Mouse (Mus musculus): Measurements from ENCODE around the gene Mrps26. TPM values are rescaled to one million over a fixed set of nuclear protein-coding genes. Genes with fewer than 3 reads are reported as not detected.
"Not testable (repeated sequence)": the region's sequence is repeated elsewhere in the genome, so short reads cannot be mapped to it uniquely, and the experiment has no call there.

Gene Mrps26
- polyA plus RNA-seq (2015; fragmentation: Nextera tagmentation; extraction: Ambion mirVana) = 68.0 and 70.6 TPM in 2 replicates

DNA sequence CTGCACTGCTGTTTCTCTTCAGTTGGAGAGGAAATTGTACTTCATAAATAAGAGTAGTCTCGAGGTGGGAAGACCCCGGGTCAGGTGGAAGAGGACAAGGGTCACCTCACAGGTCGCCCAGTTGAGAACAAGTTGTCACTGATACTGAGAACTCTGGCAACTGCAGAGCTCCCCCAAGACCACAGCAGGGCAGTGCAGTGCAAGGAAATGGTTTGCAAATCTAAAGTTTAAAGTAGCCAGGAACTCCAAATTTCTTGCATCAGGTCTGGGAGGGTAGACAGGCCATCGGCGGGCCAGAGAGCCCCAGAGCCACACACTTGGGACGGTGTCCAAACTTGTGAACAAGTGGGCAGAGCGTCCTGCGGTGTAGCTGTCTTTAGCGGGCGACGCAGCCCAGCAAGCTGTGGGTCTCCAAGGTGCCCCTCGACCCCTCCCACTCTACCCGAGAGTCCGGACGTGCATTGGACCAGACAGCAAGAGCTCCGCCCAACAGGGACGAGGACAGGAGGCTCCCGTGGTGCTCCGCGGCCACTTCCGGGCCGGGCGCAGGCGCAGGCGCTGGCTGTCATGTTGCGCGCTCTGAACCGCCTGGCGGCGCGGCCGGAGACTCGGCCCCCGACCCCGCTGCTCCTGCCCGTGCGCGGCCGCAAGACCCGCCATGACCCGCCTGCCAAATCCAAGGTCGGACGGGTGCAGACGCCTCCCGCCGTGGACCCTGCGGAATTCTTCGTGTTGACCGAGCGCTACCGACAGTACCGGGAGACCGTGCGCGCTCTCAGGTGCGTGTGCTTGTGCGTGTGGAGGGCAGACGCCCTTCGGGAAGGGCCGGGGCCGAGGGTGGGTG is at the start of gene Mrps26:
TSS of gene Mrps26 (plus strand) at position 531 of the 844 bp plus-strand sequence.
- H3K9ac ChIP-seq (ENCODE audit: low read depth, low read length) = peak within 1 kb of the TSS; percentile 75
- peaks cover 9% of the 10 kb centered on the region for H3K36me3 ChIP-seq (ENCODE audit: control insufficient read depth, insufficient read depth)
- H3K4me2 ChIP-seq (replicated peaks; ENCODE audit: low read depth) = peak within 1 kb of the TSS; percentile 92
- WGBS = under 1% methylated on average over 61 of the region's 61 CpGs
- peak; percentile 97 for ATAC-seq
- H3K9me3 ChIP-seq (ENCODE audit: control insufficient read depth) = no peaks in the 10 kb centered on the region
- H3K4me3 ChIP-seq (ENCODE audit: low read depth, low read length) = peak within 1 kb of the TSS; percentile 82
- no peaks in the 10 kb centered on the region for H3K27me3 ChIP-seq (replicated peaks; ENCODE audit: control insufficient read depth, insufficient read depth, low read length)
- H3K27ac ChIP-seq (ENCODE audit: low read depth, low read length) = peak within 1 kb of the TSS; percentile 77
- 0 out of 2 replicates have a peak, but pooled peaks cover 5% of the 10 kb centered on the region for H3K4me1 ChIP-seq (replicated peaks; ENCODE audit: control insufficient read depth, insufficient read depth, low read length)
- peak; percentile 64 for TF ChIP-seq CTCF (IDR thresholded peaks at IDR 0.05; ENCODE audit: low read depth)

GRCm38 (mm10) chr2:130513907-130514306 is 49.6 kb upstream of the Mrps26 start:
- Histone ChIP-seq H3K9me3 (ENCODE audit: control insufficient read depth) (no peaks in the 10 kb centered on the region), H3K27ac (ENCODE audit: low read depth, low read length) (no peak overlapping the region), H3K36me3 (ENCODE audit: control insufficient read depth, insufficient read depth) (peaks cover 11% of the 10 kb centered on the region; the same call in 1 of the 2 replicates), H3K9ac (ENCODE audit: low read depth, low read length) (no peak overlapping the region), H3K4me2 (replicated peaks; ENCODE audit: low read depth) (no peak overlapping the region), H3K4me1 (replicated peaks; ENCODE audit: control insufficient read depth, insufficient read depth, low read length) (no peaks in the 10 kb centered on the region), H3K27me3 (replicated peaks; ENCODE audit: control insufficient read depth, insufficient read depth, low read length) (no peaks in the 10 kb centered on the region), H3K4me3 (ENCODE audit: low read depth, low read length) (no peak overlapping the region)
- WGBS = 97% methylated on average over 8 of the region's 8 CpGs
- no peak for ATAC-seq
- TF ChIP-seq CTCF (IDR thresholded peaks at IDR 0.05; ENCODE audit: low read depth) = no peak

- ATAC-seq = no peak
- Histone ChIP-seq H3K9ac (ENCODE audit: low read depth, low read length) (no peak overlapping the region), H3K27ac (ENCODE audit: low read depth, low read length) (no peak overlapping the region), H3K36me3 (ENCODE audit: control insufficient read depth, insufficient read depth) (peaks cover 14% of the 10 kb centered on the region; the same call in 1 of the 2 replicates), H3K27me3 (replicated peaks; ENCODE audit: control insufficient read depth, insufficient read depth, low read length) (no peaks in the 10 kb centered on the region), H3K4me2 (replicated peaks; ENCODE audit: low read depth) (no peak overlapping the region), H3K9me3 (ENCODE audit: control insufficient read depth) (no peaks in the 10 kb centered on the region), H3K4me1 (replicated peaks; ENCODE audit: control insufficient read depth, insufficient read depth, low read length) (no peaks in the 10 kb centered on the region), H3K4me3 (ENCODE audit: low read depth, low read length) (no peak overlapping the region)
- WGBS = 77% methylated on average over 5 of the region's 5 CpGs
- no peak for TF ChIP-seq CTCF (IDR thresholded peaks at IDR 0.05; ENCODE audit: low read depth)
Measured at GRCm38 (mm10) chr2:130515791-130516190, 47.8 kb upstream of the Mrps26 start.

- Histone ChIP-seq H3K9me3 (ENCODE audit: control insufficient read depth) (no peaks in the 10 kb centered on the region), H3K4me3 (ENCODE audit: low read depth, low read length) (no peak overlapping the region), H3K4me2 (replicated peaks; ENCODE audit: low read depth) (no peak overlapping the region), H3K27me3 (replicated peaks; ENCODE audit: control insufficient read depth, insufficient read depth, low read length) (no peaks in the 10 kb centered on the region), H3K9ac (ENCODE audit: low read depth, low read length) (no peak overlapping the region), H3K36me3 (ENCODE audit: control insufficient read depth, insufficient read depth) (peaks cover 25% of the 10 kb centered on the region), H3K27ac (ENCODE audit: low read depth, low read length) (no peak overlapping the region), H3K4me1 (replicated peaks; ENCODE audit: control insufficient read depth, insufficient read depth, low read length) (no peaks in the 10 kb centered on the region)
- no peak for TF ChIP-seq CTCF (IDR thresholded peaks at IDR 0.05; ENCODE audit: low read depth)
- ATAC-seq = no peak
- WGBS = 95% methylated on average over 2 of the region's 2 CpGs
Measured at GRCm38 (mm10) chr2:130521927-130522326, 41.6 kb upstream of the Mrps26 start.

GRCm38 (mm10) chr2:130525480-130525879 is 38.1 kb upstream of the Mrps26 start:
- not testable (repeated sequence) for H3K27ac ChIP-seq (ENCODE audit: low read depth, low read length); H3K9me3 ChIP-seq (ENCODE audit: control insufficient read depth); H3K4me1 ChIP-seq (replicated peaks; ENCODE audit: control insufficient read depth, insufficient read depth, low read length); ATAC-seq; H3K4me2 ChIP-seq (replicated peaks; ENCODE audit: low read depth); H3K4me3 ChIP-seq (ENCODE audit: low read depth, low read length); H3K27me3 ChIP-seq (replicated peaks; ENCODE audit: control insufficient read depth, insufficient read depth, low read length); H3K9ac ChIP-seq (ENCODE audit: low read depth, low read length)
- WGBS = 88% methylated on average over 4 of the region's 4 CpGs
- H3K36me3 ChIP-seq (ENCODE audit: control insufficient read depth, insufficient read depth) = peaks cover 25% of the 10 kb centered on the region

- H3K4me2 ChIP-seq (replicated peaks; ENCODE audit: low read depth) = no peak overlapping the region
- H3K27me3 ChIP-seq (replicated peaks; ENCODE audit: control insufficient read depth, insufficient read depth, low read length) = no peaks in the 10 kb centered on the region
- no peak overlapping the region for H3K4me3 ChIP-seq (ENCODE audit: low read depth, low read length)
- H3K9ac ChIP-seq (ENCODE audit: low read depth, low read length) = no peak overlapping the region
- H3K27ac ChIP-seq (ENCODE audit: low read depth, low read length) = no peak overlapping the region
- ATAC-seq = no peak
- peaks cover 34% of the 10 kb centered on the region for H3K36me3 ChIP-seq (ENCODE audit: control insufficient read depth, insufficient read depth)
- 85% methylated on average over 6 of the region's 6 CpGs for WGBS
- no peak; the same call in 1 of the 2 replicates for TF ChIP-seq CTCF (IDR thresholded peaks at IDR 0.05; ENCODE audit: low read depth)
- no peaks in the 10 kb centered on the region for H3K4me1 ChIP-seq (replicated peaks; ENCODE audit: control insufficient read depth, insufficient read depth, low read length)
- no peaks in the 10 kb centered on the region for H3K9me3 ChIP-seq (ENCODE audit: control insufficient read depth)
Measured at GRCm38 (mm10) chr2:130528457-130528856, 35.1 kb upstream of the Mrps26 start.
